Mouse (Mus musculus) bone marrow, adult 2 months (tissue): ENCODE results near the gene Pgc.

ENCODE experiments used
- CTCF ChIP-seq: fragments of 200-500 bp; IDR thresholded peaks from 2 replicates; pipeline ENCODE4 v1.5.1; 2011; ENCODE audit warnings: low read length, control low read depth; ENCODE audit not compliant: control insufficient read depth, insufficient read depth
- POLR2A ChIP-seq: fragments of 200-500 bp; IDR thresholded peaks from 2 replicates; pipeline ENCODE4 v1.6.1; 2011; ENCODE audit warnings: low read depth, mild to moderate bottlenecking, control low read depth, low read length, borderline replicate concordance; ENCODE audit not compliant: control insufficient read depth

DNA sequence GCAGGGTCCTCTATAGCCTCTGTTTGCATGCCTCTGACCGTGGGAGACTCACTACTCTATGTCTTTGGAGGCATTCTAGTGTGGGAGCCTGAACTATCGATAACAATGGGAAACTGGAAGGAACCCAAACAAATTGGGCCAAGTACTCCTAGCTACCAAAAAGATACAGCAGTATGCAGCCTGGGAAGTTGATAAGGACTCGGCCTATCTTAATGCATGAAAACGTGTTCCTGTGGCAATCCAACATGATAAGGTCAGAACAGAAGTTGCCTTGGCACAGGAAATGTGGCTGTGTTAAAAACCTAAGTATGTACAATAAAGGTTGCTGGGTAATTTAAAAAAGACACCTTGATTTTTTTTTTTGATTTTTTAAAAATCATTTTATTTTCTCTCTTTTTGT lies 5.5 kb upstream of the Pgc start:
- TF ChIP-seq POLR2A (no peak), CTCF (no peak)
